Mouse (Mus musculus) spleen, adult 2 months (tissue): ENCODE data around the gene Caln1. TPM values are rescaled to one million over a fixed set of nuclear protein-coding genes. Genes with fewer than 3 reads are reported as not detected.

Experiments used
- DNase-seq, 2 experiments: peaks; one replicate each; pipeline versions ENCODE4 v3.0.0 to v3.0.0-alpha.2; 2012 to 2021; ENCODE audit warnings: low spot score in 2 of 2, low read depth in 1 of 2
- H3K27ac ChIP-seq: fragments of 200-500 bp; 2 replicates; pipeline ENCODE4 v1.5.1; 2012; ENCODE audit warnings: low read length, inconsistent platforms; ENCODE audit not compliant: insufficient read depth
- H3K27me3 ChIP-seq: fragments of 200-500 bp; 2 replicates; pipeline ENCODE4 v1.6.1; 2012; ENCODE audit warnings: mild to moderate bottlenecking, moderate library complexity, low read length, inconsistent platforms; ENCODE audit not compliant: control insufficient read depth, insufficient read depth
- H3K36me3 ChIP-seq: fragments of 200-500 bp; 2 replicates; pipeline ENCODE4 v1.6.1; 2012; ENCODE audit warnings: mild to moderate bottlenecking, low read length, inconsistent platforms; ENCODE audit not compliant: control insufficient read depth, insufficient read depth
- H3K4me1 ChIP-seq: fragments of 200-500 bp; 2 replicates; pipeline ENCODE4 v1.6.1; 2011; ENCODE audit warnings: inconsistent platforms; ENCODE audit not compliant: control insufficient read depth, insufficient read depth, insufficient read length
- H3K4me3 ChIP-seq: fragments of 200-500 bp; 2 replicates; pipeline ENCODE4 v1.5.1; 2011; ENCODE audit warnings: mild to moderate bottlenecking, inconsistent platforms; ENCODE audit not compliant: insufficient read depth, insufficient read length; ENCODE audit errors: extremely low read depth
- CTCF ChIP-seq: fragments of 200-500 bp; IDR thresholded peaks from 2 replicates; pipeline ENCODE4 v1.5.1; 2011; ENCODE audit warnings: mild to moderate bottlenecking, inconsistent platforms; ENCODE audit not compliant: insufficient read depth, insufficient read length, insufficient replicate concordance; ENCODE audit errors: extremely low read depth
- POLR2A ChIP-seq: fragments of 200-500 bp; IDR thresholded peaks from 2 replicates; pipeline ENCODE4 v1.6.1; 2011; ENCODE audit warnings: low read depth, low read length, inconsistent platforms
- WGBS: fragments of 180-500 bp; shearing (Covaris S2); methylation state at CpG from one replicate; pipeline ENCODE4 v1.1.7; 2018; 5-methylcytosine and 5-hydroxymethylcytosine counted together
- polyA plus RNA-seq: library from polyadenylated mRNA; depleted of rRNA; stranded (reverse); fragments of >200 nt; gene quantifications from 2 replicates; pipeline ENCODE4 v1.2.3, GENCODE M21; 2012

The Caln1 gene
- polyA plus RNA-seq, 1 experiment: not detected

- TF ChIP-seq CTCF: no peak
- no peak for TF ChIP-seq POLR2A
- 82% methylated on average over 6 of the region's 6 CpGs for WGBS
- Histone ChIP-seq H3K27ac (no peak overlapping the region), H3K36me3 (no peaks in the 10 kb centered on the region), H3K4me1 (no peaks in the 10 kb centered on the region), H3K27me3 (no peaks in the 10 kb centered on the region), H3K4me3 (no peak overlapping the region)
- no peak for DNase-seq
These were observed 105.6 kb downstream of the Caln1 start for GRCm38 (mm10) chr5:130474876-130475275.

- no peak for TF ChIP-seq CTCF
- TF ChIP-seq POLR2A: no peak
- WGBS: 70% methylated on average over 12 of the region's 12 CpGs
- Histone ChIP-seq H3K27me3 (no peaks in the 10 kb centered on the region), H3K4me1 (no peaks in the 10 kb centered on the region), H3K27ac (no peak overlapping the region), H3K4me3 (no peak overlapping the region), H3K36me3 (no peaks in the 10 kb centered on the region)
- DNase-seq: no peak
These were observed 107.5 kb downstream of the Caln1 start for GRCm38 (mm10) chr5:130476741-130477140.

GRCm38 (mm10) chr5:130480290-130480689 is 111.0 kb downstream of the Caln1 start:
- Histone ChIP-seq H3K36me3 (no peaks in the 10 kb centered on the region), H3K27me3 (no peaks in the 10 kb centered on the region), H3K4me3 (no peak overlapping the region), H3K4me1 (no peaks in the 10 kb centered on the region), H3K27ac (no peak overlapping the region)
- 42% methylated on average over 1 of the region's 1 CpGs for WGBS
- no peak for TF ChIP-seq POLR2A
- TF ChIP-seq CTCF: no peak
- no peak for DNase-seq

GRCm38 (mm10) chr5:130491471-130491870 is 122.2 kb downstream of the Caln1 start:
- Histone ChIP-seq H3K36me3 (no peaks in the 10 kb centered on the region), H3K4me3 (no peak overlapping the region), H3K27ac (no peak overlapping the region), H3K27me3 (no peaks in the 10 kb centered on the region), H3K4me1 (no peaks in the 10 kb centered on the region)
- no peak for TF ChIP-seq CTCF
- no peak for TF ChIP-seq POLR2A
- DNase-seq: no peak
- 89% methylated on average over 5 of the region's 5 CpGs for WGBS

GRCm38 (mm10) chr5:130492305-130492704 is 123.0 kb downstream of the Caln1 start:
- Histone ChIP-seq H3K4me3 (no peak overlapping the region), H3K36me3 (no peaks in the 10 kb centered on the region), H3K27ac (no peak overlapping the region), H3K4me1 (no peaks in the 10 kb centered on the region), H3K27me3 (no peaks in the 10 kb centered on the region)
- TF ChIP-seq CTCF (no peak), POLR2A (no peak)
- no peak for DNase-seq
- WGBS: 90% methylated on average over 7 of the region's 7 CpGs

- Histone ChIP-seq H3K27me3 (no peaks in the 10 kb centered on the region), H3K36me3 (no peaks in the 10 kb centered on the region), H3K4me1 (no peaks in the 10 kb centered on the region), H3K4me3 (no peak overlapping the region), H3K27ac (no peak overlapping the region)
- DNase-seq: no peak
- 81% methylated on average over 9 of the region's 9 CpGs for WGBS
- TF ChIP-seq CTCF (no peak), POLR2A (no peak)
These were observed 133.3 kb downstream of the Caln1 start for GRCm38 (mm10) chr5:130502541-130502940.

GRCm38 (mm10) chr5:130504891-130505290 is 135.6 kb downstream of the Caln1 start:
- TF ChIP-seq CTCF: no peak
- TF ChIP-seq POLR2A: no peak
- no peaks in the 10 kb centered on the region for H3K4me1 ChIP-seq
- 82% methylated on average over 5 of the region's 5 CpGs for whole genome bisulfite sequencing
- no peak overlapping the region for H3K4me3 ChIP-seq
- no peak for DNase-seq
- no peak overlapping the region for H3K27ac ChIP-seq
- H3K27me3 ChIP-seq: no peaks in the 10 kb centered on the region
- H3K36me3 ChIP-seq: no peaks in the 10 kb centered on the region

- no peak for DNase-seq
- Histone ChIP-seq H3K4me3 (no peak overlapping the region), H3K27ac (no peak overlapping the region), H3K4me1 (no peaks in the 10 kb centered on the region), H3K36me3 (no peaks in the 10 kb centered on the region), H3K27me3 (no peaks in the 10 kb centered on the region)
- WGBS: 88% methylated on average over 2 of the region's 2 CpGs
- TF ChIP-seq POLR2A (no peak), CTCF (no peak)
These were observed 141.3 kb downstream of the Caln1 start for GRCm38 (mm10) chr5:130510516-130510915.
